ENCODE assay signal across 8 mouse cellular contexts in the genomic region with DNA sequence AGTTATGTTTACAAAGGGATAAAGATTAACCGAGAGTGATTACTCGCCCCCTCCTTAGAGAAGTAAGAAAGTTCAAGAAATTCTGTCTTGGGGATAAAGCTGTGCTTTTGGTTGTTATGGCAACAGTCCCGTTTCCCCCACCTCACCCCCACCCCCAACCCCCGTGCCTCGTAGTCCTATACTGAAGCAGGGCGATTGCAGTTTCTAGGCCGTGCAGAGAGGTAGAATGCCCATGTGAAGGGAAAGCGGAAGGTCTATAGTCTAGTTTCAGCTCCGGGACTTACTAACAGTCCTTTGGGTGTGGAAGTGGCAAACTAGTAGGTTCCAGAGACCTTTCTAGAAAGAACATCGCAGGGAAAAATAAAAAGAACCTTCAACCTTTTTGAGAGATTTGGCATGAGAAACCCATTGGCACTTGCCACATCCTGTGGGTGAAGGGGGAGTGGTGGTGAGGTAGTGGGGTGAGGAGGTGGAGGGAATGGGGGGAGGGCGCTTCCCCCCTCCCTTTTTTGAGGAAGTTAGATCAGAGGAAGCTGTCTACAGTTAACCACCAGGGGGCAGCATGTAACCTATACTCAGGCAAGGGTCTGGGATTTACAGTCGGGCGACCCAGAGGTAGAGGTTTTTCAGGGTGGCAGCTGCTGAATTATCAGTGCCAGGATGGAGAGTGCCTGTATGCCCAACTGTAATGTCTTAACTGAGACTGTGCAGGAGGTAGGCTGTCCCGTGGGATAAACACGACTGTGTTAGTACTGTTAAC. TPM values are rescaled to one million over a fixed set of nuclear protein-coding genes. Genes with fewer than 3 reads are reported as not detected.
DNase-seq lines count a peak whose midpoint lies in the region; ATAC-seq and TF ChIP-seq lines count a peak whose summit lies in the region.

No protein-coding gene starts in this region.

- ATAC-seq in CD4-positive, CD25-positive, alpha-beta regulatory T cell, adult 4 months, result peak; percentile 96
- no peak; the same call in 1 of the 2 replicates for ATAC-seq in embryonic facial prominence, embryonic 15.5 days (ENCODE audit: insufficient number of reproducible peaks, low FRiP score, low TSS enrichment, low read depth)
- no peak for ATAC-seq in heart, embryonic 13.5 days (ENCODE audit: extremely low read depth, insufficient number of reproducible peaks, low FRiP score, low TSS enrichment)
- peak; percentile 73; the same call in 1 of the 2 replicates for ATAC-seq in kidney, postnatal 0 days (replicated peaks; ENCODE audit: low FRiP score, low read depth)
- peak; percentile 88 for ATAC-seq in monocyte, adult 5-6 weeks (replicated peaks; ENCODE audit: insufficient number of reproducible peaks, low FRiP score, low TSS enrichment, poor library complexity, severe bottlenecking)

- no peaks in the 10 kb centered on the region for H3K27me3 ChIP-seq in embryonic facial prominence, embryonic 15.5 days
- peaks cover 75% of the 10 kb centered on the region for H3K27me3 ChIP-seq in heart, embryonic 13.5 days (replicated peaks)
- H3K27me3 ChIP-seq in kidney, postnatal 0 days (ENCODE audit: insufficient read depth, low read length), result no peaks in the 10 kb centered on the region
- H3K27me3 ChIP-seq in liver, adult 2 months (ENCODE audit: control insufficient read depth, insufficient read depth, low read length), result peaks cover 2% of the 10 kb centered on the region; the same call in 1 of the 2 replicates
- no peaks in the 10 kb centered on the region for H3K27me3 ChIP-seq in splenic B cell, adult 2 months (ENCODE audit: control insufficient read depth, insufficient read depth, low read length, poor library complexity, severe bottlenecking)

- H3K27ac ChIP-seq in embryonic facial prominence, embryonic 15.5 days (replicated peaks), result no peak overlapping the region
- H3K27ac ChIP-seq in heart, embryonic 13.5 days (replicated peaks), result no peak overlapping the region
- H3K27ac ChIP-seq in kidney, postnatal 0 days, result no peak overlapping the region
- no peak overlapping the region for H3K27ac ChIP-seq in liver, adult 2 months (replicated peaks; ENCODE audit: insufficient read depth, low read depth, low read length)

- H3K36me3 ChIP-seq in embryonic facial prominence, embryonic 15.5 days, result no peaks in the 10 kb centered on the region
- H3K36me3 ChIP-seq in heart, embryonic 13.5 days, result no peaks in the 10 kb centered on the region
- no peaks in the 10 kb centered on the region for H3K36me3 ChIP-seq in kidney, postnatal 0 days (ENCODE audit: insufficient read depth, low read length)
- no peaks in the 10 kb centered on the region for H3K36me3 ChIP-seq in liver, adult 2 months (ENCODE audit: control insufficient read depth, insufficient read depth, low read length)
- H3K36me3 ChIP-seq in splenic B cell, adult 2 months (ENCODE audit: control insufficient read depth, insufficient read depth, low read length, poor library complexity, severe bottlenecking), result no peaks in the 10 kb centered on the region

- TF ChIP-seq CTCF in kidney, postnatal 0 days (IDR thresholded peaks at IDR 0.05; ENCODE audit: low read depth), result peak; percentile 85
- TF ChIP-seq CTCF in liver, adult 2 months (IDR thresholded peaks at IDR 0.05; ENCODE audit: low read depth, low read length), result peak; percentile 61

- DNase-seq in adrenal gland, postnatal 36 days, result peak; percentile 16 to 69
- peak; percentile 88 for DNase-seq in kidney, postnatal 0 days (ENCODE audit: low spot score)
- peak; percentile 61 for DNase-seq in liver, adult 2 months (ENCODE audit: extremely low read depth, low read depth, low spot score)
- peak; percentile 95 for DNase-seq in splenic B cell, adult 2 months (ENCODE audit: low read depth, low spot score)

- H3K79me2 ChIP-seq in liver, adult 2 months (ENCODE audit: control insufficient read depth, insufficient read depth, low read length), result no peaks in the 10 kb centered on the region

- no peak for TF ChIP-seq POLR2A in liver, adult 2 months (IDR thresholded peaks at IDR 0.05; ENCODE audit: extremely low read depth, insufficient read depth, low read length)

- peak overlapping the region; percentile 23 for H3K4me3 ChIP-seq in embryonic facial prominence, embryonic 15.5 days (replicated peaks)
- H3K4me3 ChIP-seq in heart, embryonic 13.5 days, result no peak overlapping the region
- H3K4me3 ChIP-seq in kidney, postnatal 0 days (replicated peaks; ENCODE audit: low read depth, low read length), result no peak overlapping the region
- H3K4me3 ChIP-seq in liver, adult 2 months (ENCODE audit: insufficient read depth, low read depth, low read length), result no peak overlapping the region

- peaks cover 3% of the 10 kb centered on the region; the same call in 1 of the 2 replicates for H3K4me1 ChIP-seq in embryonic facial prominence, embryonic 15.5 days
- no peaks in the 10 kb centered on the region; the same call in 1 of the 2 replicates for H3K4me1 ChIP-seq in heart, embryonic 13.5 days
- H3K4me1 ChIP-seq in kidney, postnatal 0 days (replicated peaks; ENCODE audit: insufficient read depth, low read length), result 0 out of 2 replicates have a peak, but pooled peaks cover 2% of the 10 kb centered on the region
- H3K4me1 ChIP-seq in liver, adult 2 months (ENCODE audit: control insufficient read depth, insufficient read depth, low read length), result peaks cover 4% of the 10 kb centered on the region; the same call in 1 of the 2 replicates

- no peaks in the 10 kb centered on the region for H3K9me3 ChIP-seq in embryonic facial prominence, embryonic 15.5 days (replicated peaks)
- H3K9me3 ChIP-seq in heart, embryonic 13.5 days, result no peaks in the 10 kb centered on the region
- H3K9me3 ChIP-seq in kidney, postnatal 0 days (replicated peaks; ENCODE audit: low read length), result no peaks in the 10 kb centered on the region

- WGBS in embryonic facial prominence, embryonic 15.5 days, result 12% methylated on average over 15 of the region's 15 CpGs
- 24% methylated on average over 15 of the region's 15 CpGs for WGBS in heart, embryonic 13.5 days
- 20% methylated on average over 15 of the region's 15 CpGs for WGBS in kidney, postnatal 0 days
- WGBS in liver, adult 2 months, result 8% methylated on average over 15 of the region's 15 CpGs

- no peak overlapping the region for H3K9ac ChIP-seq in embryonic facial prominence, embryonic 15.5 days
- H3K9ac ChIP-seq in heart, embryonic 13.5 days, result no peak overlapping the region
- no peak overlapping the region for H3K9ac ChIP-seq in kidney, postnatal 0 days (ENCODE audit: low read depth, low read length)
- H3K9ac ChIP-seq in liver, adult 2 months (ENCODE audit: low read depth, low read length), result no peak overlapping the region

- peak overlapping the region; percentile 44 for H3K4me2 ChIP-seq in embryonic facial prominence, embryonic 15.5 days (replicated peaks)
- H3K4me2 ChIP-seq in heart, embryonic 13.5 days, result peak overlapping the region; percentile 54
- H3K4me2 ChIP-seq in kidney, postnatal 0 days (ENCODE audit: low read length), result peak overlapping the region; percentile 4

RNA-seq across cellular contexts. Expression of a gene that starts 43.4 kb away (rescaled TPM):
- 10 to 100 TPM in 1 of 2 experiments, 1 to 10 TPM in 1; 6.2 to 10.1 TPM for polyA plus RNA-seq in CD4-positive, CD25-positive, alpha-beta regulatory T cell, adult 4 months (2017; shearing (Covaris generic))
- 10 to 100 TPM; 35.6 to 38.8 TPM for total RNA-seq in adrenal gland, postnatal 36 days (2021)
- 10.1 and 10.3 TPM in 2 replicates for polyA plus RNA-seq in embryonic facial prominence, embryonic 15.5 days (2015; fragmentation: Nextera tagmentation; extraction: Ambion mirVana)
- 6.4 and 7.0 TPM in 2 replicates for polyA plus RNA-seq in heart, embryonic 13.5 days (2015; fragmentation: Nextera tagmentation; extraction: Ambion mirVana)
- 8.1 and 8.8 TPM in 2 replicates for polyA plus RNA-seq in kidney, postnatal 0 days (2015; fragmentation: Nextera tagmentation; extraction: Ambion mirVana)
- 16.4 and 17.0 TPM in 2 replicates for total RNA-seq in liver, adult 2 months (2014; rRNA removed)
- 4.3 and 4.8 TPM in 2 replicates for polyA plus RNA-seq in liver, adult 2 months (2012; rRNA removed)
- total RNA-seq in monocyte, adult 5-6 weeks (2017), result 54.7 to 72.0 TPM (median 56.5 TPM) in 3 replicates

Comparison
In these comparisons a context has a peak if more than half of its experiments do, and no peak if none do; other contexts are left out.
1. ATAC-seq: peak in CD4-positive, CD25-positive, alpha-beta regulatory T cell, adult 4 months (single experiment), kidney, postnatal 0 days (single experiment) and monocyte, adult 5-6 weeks (single experiment); none in embryonic facial prominence, embryonic 15.5 days (single experiment) and heart, embryonic 13.5 days (single experiment).
2. DNase-seq: peak in every context shown above with its lines; median percentile 95 in splenic B cell, adult 2 months; 88 in kidney, postnatal 0 days; 61 in liver, adult 2 months; 42 in adrenal gland, postnatal 36 days.
3. H3K4me2 ChIP-seq: peak in every context shown above with its lines; median percentile 54 in heart, embryonic 13.5 days; 44 in embryonic facial prominence, embryonic 15.5 days; 4 in kidney, postnatal 0 days.